Mouse (Mus musculus) kidney, embryonic 14.5 days (tissue): Measurements from ENCODE around the gene Defb19. TPM values are rescaled to one million over a fixed set of nuclear protein-coding genes. Genes with fewer than 3 reads are reported as not detected.

ENCODE experiments used
- ATAC-seq: fragments of 200-750 bp; cut with Nextera tagmentation; 2 replicates; pipeline ENCODE4 v1.8.0; 2017; ENCODE audit warnings: moderate number of reproducible peaks, mild to moderate bottlenecking, moderate TSS enrichment, moderate library complexity; ENCODE audit not compliant: low FRiP score, low TSS enrichment
- H3K27ac ChIP-seq: fragments of 300-500 bp; sonication (generic); 2 replicates; pipeline ENCODE4 v1.5.1; 2014; ENCODE audit warnings: low read depth, mild to moderate bottlenecking, low read length, moderate library complexity, mixed read lengths
- H3K27me3 ChIP-seq: fragments of 300-500 bp; sonication (generic); 2 replicates; pipeline ENCODE4 v1.6.1; 2014; ENCODE audit warnings: mild to moderate bottlenecking, low read length; ENCODE audit not compliant: control insufficient read depth, insufficient read depth
- H3K36me3 ChIP-seq: fragments of 300-500 bp; sonication (generic); 2 replicates; pipeline ENCODE4 v1.6.1; 2014; ENCODE audit warnings: low read length, mixed read lengths; ENCODE audit not compliant: control insufficient read depth, insufficient read depth
- H3K4me1 ChIP-seq: fragments of 300-500 bp; sonication (generic); 2 replicates; pipeline ENCODE4 v1.6.1; 2014; ENCODE audit warnings: low read length, mixed read lengths; ENCODE audit not compliant: control insufficient read depth, insufficient read depth
- H3K4me2 ChIP-seq: fragments of 300-500 bp; sonication (generic); replicated peaks from 2 replicates; pipeline ENCODE4 v1.6.1; 2014; ENCODE audit warnings: low read depth, mild to moderate bottlenecking, low read length
- H3K4me3 ChIP-seq: fragments of 300-500 bp; sonication (generic); 2 replicates; pipeline ENCODE4 v1.5.1; 2014; ENCODE audit warnings: mild to moderate bottlenecking, low read length
- H3K9ac ChIP-seq: fragments of 300-500 bp; sonication (generic); 2 replicates; pipeline ENCODE4 v1.6.1; 2014; ENCODE audit warnings: low read depth, mild to moderate bottlenecking, low read length, moderate library complexity
- H3K9me3 ChIP-seq: fragments of 300-500 bp; sonication (generic); 2 replicates; pipeline ENCODE4 v1.6.1; 2016; ENCODE audit warnings: low read length; ENCODE audit not compliant: control insufficient read depth
- WGBS: fragments of 180-500 bp; shearing (Covaris S2); extraction: QIAGEN DNeasy Blood & Tissue Kit; methylation state at CpG from one replicate; pipeline ENCODE4 v1.1.7; 2014; 5-methylcytosine and 5-hydroxymethylcytosine counted together
- polyA plus RNA-seq: library from polyadenylated mRNA; unstranded; fragments of >200 nt; fragmentation: Nextera tagmentation; extraction: Ambion mirVana; gene quantifications from 2 replicates; pipeline ENCODE4 v1.2.1, GENCODE M21; 2014

Gene Defb19
- polyA plus RNA-seq, 1 experiment from 2014 or later = not detected

DNA sequence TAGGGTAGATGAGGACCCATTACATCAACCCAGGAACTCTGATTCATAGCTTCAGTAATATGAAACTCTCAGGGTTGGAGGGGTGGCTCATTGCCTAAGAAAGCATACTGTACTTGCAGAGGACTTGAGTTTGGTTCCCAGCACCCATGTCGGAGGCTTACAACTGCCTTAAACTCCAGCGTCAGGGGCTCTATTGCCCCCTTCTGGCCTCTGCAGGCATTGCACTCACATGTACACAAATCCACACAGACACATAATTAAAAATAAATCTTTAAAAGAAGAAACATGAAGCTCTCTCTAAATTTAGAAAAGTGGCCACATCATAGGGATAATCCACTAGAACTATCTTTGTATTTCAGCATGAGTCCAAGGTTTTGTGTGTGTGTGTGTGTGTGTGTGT is 37.2 kb downstream of the Defb19 start:
- Histone ChIP-seq H3K27ac (no peak overlapping the region), H3K4me1 (peaks cover 9% of the 10 kb centered on the region; the same call in 1 of the 2 replicates), H3K4me2 (no peak overlapping the region), H3K36me3 (no peaks in the 10 kb centered on the region), H3K4me3 (no peak overlapping the region), H3K27me3 (no peaks in the 10 kb centered on the region), H3K9ac (no peak overlapping the region), H3K9me3 (peaks cover 5% of the 10 kb centered on the region; the same call in 1 of the 2 replicates)
- ATAC-seq = no peak
- WGBS = 65% methylated on average over 2 of the region's 2 CpGs

DNA sequence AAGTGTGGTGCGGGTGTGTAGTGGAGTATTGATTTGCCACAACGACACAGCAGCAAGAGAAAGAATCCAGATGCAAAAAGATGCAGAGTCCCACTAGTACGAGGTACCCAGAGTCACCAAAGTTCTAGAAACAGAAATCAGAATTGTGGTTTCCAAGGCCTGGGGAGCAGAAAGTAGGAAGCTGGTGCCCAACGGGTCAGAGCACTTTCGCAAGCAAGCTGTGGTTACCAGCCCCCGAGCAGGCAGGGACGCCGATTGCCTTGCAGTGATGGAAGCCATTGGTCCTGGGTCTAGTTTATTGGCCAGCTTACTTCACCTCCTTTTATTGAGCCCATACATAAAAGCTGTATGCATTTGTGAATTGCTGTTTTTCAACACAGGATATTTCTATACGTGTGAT is 38.1 kb downstream of the Defb19 start:
- Histone ChIP-seq H3K9me3 (peaks cover 5% of the 10 kb centered on the region; the same call in 1 of the 2 replicates), H3K27me3 (no peaks in the 10 kb centered on the region), H3K9ac (no peak overlapping the region), H3K27ac (no peak overlapping the region), H3K4me3 (no peak overlapping the region), H3K4me2 (no peak overlapping the region), H3K36me3 (no peaks in the 10 kb centered on the region), H3K4me1 (peaks cover 9% of the 10 kb centered on the region; the same call in 1 of the 2 replicates)
- WGBS = 89% methylated on average over 9 of the region's 9 CpGs
- ATAC-seq = no peak

DNA sequence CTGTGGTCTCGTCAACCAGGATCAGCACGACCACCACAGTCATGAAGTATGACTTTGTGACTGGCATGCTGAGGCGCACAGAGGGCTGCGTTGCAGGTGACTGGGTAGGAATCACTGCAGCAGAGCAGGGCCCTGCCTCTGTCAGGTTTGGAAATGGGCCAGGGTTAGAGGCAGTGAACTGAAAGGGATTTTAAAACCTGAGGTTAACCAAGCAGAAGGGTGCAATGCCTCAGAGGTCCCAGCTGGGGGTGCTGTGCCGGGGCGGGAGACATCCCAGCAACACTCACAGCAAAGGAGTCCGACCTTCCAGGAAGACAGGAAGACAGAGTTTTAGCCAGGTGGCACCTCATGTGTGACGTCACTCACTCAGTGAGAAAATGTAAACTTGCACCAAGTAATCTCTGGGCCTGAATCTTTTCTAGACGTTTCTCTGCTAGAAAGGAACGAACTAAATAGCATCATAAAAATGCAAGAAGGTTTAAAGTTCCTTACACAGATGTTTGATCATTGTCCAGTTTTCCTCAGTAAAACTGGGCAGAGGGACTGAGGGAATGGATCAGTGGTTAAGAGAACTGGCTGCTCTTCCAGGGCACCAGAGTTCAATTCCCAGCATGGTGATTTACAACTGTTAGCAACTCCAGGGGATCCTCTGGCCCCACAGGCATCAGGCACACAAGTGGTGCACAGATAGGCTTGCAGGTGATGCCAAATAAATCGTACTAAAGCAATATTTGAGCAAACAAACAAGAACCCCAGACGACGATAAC is 40.0 kb downstream of the Defb19 start, which contains the start of gene Defb29:
Gene Defb29 (minus strand): TSS at position 155 of the 767 bp plus-strand sequence.
- Histone ChIP-seq H3K9ac (no peak within 1 kb of the TSS), H3K27ac (no peak within 1 kb of the TSS), H3K4me3 (no peak within 1 kb of the TSS), H3K4me2 (no peak within 1 kb of the TSS), H3K36me3 (no peaks in the 10 kb centered on the region), H3K9me3 (peaks cover 5% of the 10 kb centered on the region; the same call in 1 of the 2 replicates), H3K27me3 (no peaks in the 10 kb centered on the region), H3K4me1 (peaks cover 9% of the 10 kb centered on the region; the same call in 1 of the 2 replicates)
- ATAC-seq = 0 out of 2 replicates have a peak, but pooled peaks have one; percentile 43
- WGBS = 31% methylated on average over 13 of the region's 13 CpGs

Other genes starting within 250 kb of the Defb19 start
- 59.1 and 87.1 TPM in 2 replicates for gene Rbck1, start 247.7 kb downstream of the Defb19 start, polyA plus RNA-seq
- gene Trib3, start 236.3 kb downstream of the Defb19 start, polyA plus RNA-seq = 0.57 and 0.61 TPM in 2 replicates
- gene Nrsn2, start 203.7 kb downstream of the Defb19 start, polyA plus RNA-seq = 1.7 and 2.4 TPM in 2 replicates
- gene Sox12, start 182.2 kb downstream of the Defb19 start, polyA plus RNA-seq = 22.3 and 25.3 TPM in 2 replicates
- gene Zcchc3, start 165.3 kb downstream of the Defb19 start, polyA plus RNA-seq = 51.1 and 62.2 TPM in 2 replicates
- 0.37 TPM in 2 replicates for gene 6820408C15Rik, start 164.7 kb downstream of the Defb19 start, polyA plus RNA-seq
- not detected in 2 replicates for gene Defb23, start 115.7 kb downstream of the Defb19 start, polyA plus RNA-seq
- not detected in 2 replicates for gene Defb20, start 103.2 kb downstream of the Defb19 start, polyA plus RNA-seq
- not detected in 2 replicates for gene Defb22, start 90.2 kb downstream of the Defb19 start, polyA plus RNA-seq
- not detected in 2 replicates for gene Defb26, start 68.6 kb downstream of the Defb19 start, polyA plus RNA-seq
- 0.80 TPM in 1 of 2 replicates, not detected in the other for gene Defb28, start 62.1 kb downstream of the Defb19 start, polyA plus RNA-seq
- gene Defb29, start 40.2 kb downstream of the Defb19 start, polyA plus RNA-seq = 0.66 TPM in 1 of 2 replicates, not detected in the other
- not detected in 2 replicates for gene Gm17416, start 11.0 kb downstream of the Defb19 start, polyA plus RNA-seq
- gene Defb21, start 7.6 kb downstream of the Defb19 start, polyA plus RNA-seq = not detected in 2 replicates
- gene Defb45, start 19.1 kb upstream of the Defb19 start, polyA plus RNA-seq = not detected in 2 replicates
- 1.1 TPM in 2 replicates for gene Defb36, start 24.0 kb upstream of the Defb19 start, polyA plus RNA-seq
- gene Defb25, start 42.7 kb upstream of the Defb19 start, polyA plus RNA-seq = 28.2 and 37.2 TPM in 2 replicates
- 46.9 and 61.8 TPM in 2 replicates for gene Rem1, start 46.6 kb upstream of the Defb19 start, polyA plus RNA-seq
- gene H13, start 89.1 kb upstream of the Defb19 start, polyA plus RNA-seq = 127 and 147 TPM in 2 replicates
- 35.4 and 40.8 TPM in 2 replicates for gene Mcts2, start 106.7 kb upstream of the Defb19 start, polyA plus RNA-seq
- 129 and 178 TPM in 2 replicates for gene Id1, start 155.9 kb upstream of the Defb19 start, polyA plus RNA-seq
- gene Cox4i2, start 173.9 kb upstream of the Defb19 start, polyA plus RNA-seq = 12.1 and 18.8 TPM in 2 replicates